Mouse (Mus musculus) spleen, adult 2 months (tissue): ENCODE data around the gene Haao. TPM values are rescaled to one million over a fixed set of nuclear protein-coding genes. Genes with fewer than 3 reads are reported as not detected.

Experiments
- DNase-seq, 2 experiments: peaks; one replicate each; pipeline versions ENCODE4 v3.0.0 to v3.0.0-alpha.2; 2012 to 2021; ENCODE audit warnings: low spot score in 2 of 2, low read depth in 1 of 2
- H3K27ac ChIP-seq: fragments of 200-500 bp; 2 replicates; pipeline ENCODE4 v1.5.1; 2012; ENCODE audit warnings: low read length, inconsistent platforms; ENCODE audit not compliant: insufficient read depth
- H3K27me3 ChIP-seq: fragments of 200-500 bp; 2 replicates; pipeline ENCODE4 v1.6.1; 2012; ENCODE audit warnings: mild to moderate bottlenecking, moderate library complexity, low read length, inconsistent platforms; ENCODE audit not compliant: control insufficient read depth, insufficient read depth
- H3K36me3 ChIP-seq: fragments of 200-500 bp; 2 replicates; pipeline ENCODE4 v1.6.1; 2012; ENCODE audit warnings: mild to moderate bottlenecking, low read length, inconsistent platforms; ENCODE audit not compliant: control insufficient read depth, insufficient read depth
- H3K4me1 ChIP-seq: fragments of 200-500 bp; 2 replicates; pipeline ENCODE4 v1.6.1; 2011; ENCODE audit warnings: inconsistent platforms; ENCODE audit not compliant: control insufficient read depth, insufficient read depth, insufficient read length
- H3K4me3 ChIP-seq: fragments of 200-500 bp; 2 replicates; pipeline ENCODE4 v1.5.1; 2011; ENCODE audit warnings: mild to moderate bottlenecking, inconsistent platforms; ENCODE audit not compliant: insufficient read depth, insufficient read length; ENCODE audit errors: extremely low read depth
- CTCF ChIP-seq: fragments of 200-500 bp; IDR thresholded peaks from 2 replicates; pipeline ENCODE4 v1.5.1; 2011; ENCODE audit warnings: mild to moderate bottlenecking, inconsistent platforms; ENCODE audit not compliant: insufficient read depth, insufficient read length, insufficient replicate concordance; ENCODE audit errors: extremely low read depth
- POLR2A ChIP-seq: fragments of 200-500 bp; IDR thresholded peaks from 2 replicates; pipeline ENCODE4 v1.6.1; 2011; ENCODE audit warnings: low read depth, low read length, inconsistent platforms
- WGBS: fragments of 180-500 bp; shearing (Covaris S2); methylation state at CpG from one replicate; pipeline ENCODE4 v1.1.7; 2018; 5-methylcytosine and 5-hydroxymethylcytosine counted together
- polyA plus RNA-seq: library from polyadenylated mRNA; depleted of rRNA; stranded (reverse); fragments of >200 nt; gene quantifications from 2 replicates; pipeline ENCODE4 v1.2.3, GENCODE M21; 2012

The Haao gene
- polyA plus RNA-seq, 1 experiment = 98.5 TPM

- no peaks in the 10 kb centered on the region for H3K27me3 ChIP-seq
- H3K27ac ChIP-seq = no peak overlapping the region
- no peak for TF ChIP-seq POLR2A
- TF ChIP-seq CTCF = no peak
- peaks cover 10% of the 10 kb centered on the region; the same call in 1 of the 2 replicates for H3K4me1 ChIP-seq
- no peak for DNase-seq
- 87% methylated on average over 9 of the region's 9 CpGs for WGBS
- H3K4me3 ChIP-seq = no peak overlapping the region
- peaks cover 19% of the 10 kb centered on the region for H3K36me3 ChIP-seq
Observed at GRCm38 (mm10) chr17:83839132-83839531, 8.6 kb downstream of the Haao start.

DNA sequence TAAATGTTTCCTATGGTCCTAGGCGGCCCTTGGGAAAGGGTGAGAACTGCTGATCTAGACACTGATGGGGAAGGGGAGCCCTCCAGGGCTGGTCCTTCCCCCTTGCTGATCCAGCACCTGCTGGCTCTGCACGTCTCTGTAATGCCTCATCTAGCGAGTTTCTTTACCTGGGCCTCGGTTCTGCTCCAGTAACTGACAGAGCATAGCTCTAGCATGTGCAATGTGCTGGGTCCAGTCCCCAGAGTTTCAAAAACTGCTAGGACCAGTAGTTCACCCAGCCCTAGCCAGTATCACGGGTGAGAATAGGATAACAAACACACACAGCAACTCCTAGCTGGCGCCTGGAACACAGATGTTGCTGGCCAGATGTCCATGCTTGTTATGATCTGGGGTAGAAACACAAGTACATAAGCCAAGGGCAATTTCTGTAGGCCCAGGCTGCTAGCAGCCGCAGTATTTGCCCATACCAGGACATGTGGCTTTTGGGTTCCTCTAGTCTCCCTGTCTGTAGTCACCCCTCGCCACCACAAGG lies 10.0 kb downstream of the Haao start:
- Histone ChIP-seq H3K36me3 (peaks cover 17% of the 10 kb centered on the region), H3K27me3 (no peaks in the 10 kb centered on the region), H3K27ac (no peak overlapping the region), H3K4me3 (no peak overlapping the region), H3K4me1 (peaks cover 17% of the 10 kb centered on the region; the same call in 1 of the 2 replicates)
- WGBS = 77% methylated on average over 8 of the region's 8 CpGs
- TF ChIP-seq CTCF = no peak
- no peak for TF ChIP-seq POLR2A
- DNase-seq = no peak

DNA sequence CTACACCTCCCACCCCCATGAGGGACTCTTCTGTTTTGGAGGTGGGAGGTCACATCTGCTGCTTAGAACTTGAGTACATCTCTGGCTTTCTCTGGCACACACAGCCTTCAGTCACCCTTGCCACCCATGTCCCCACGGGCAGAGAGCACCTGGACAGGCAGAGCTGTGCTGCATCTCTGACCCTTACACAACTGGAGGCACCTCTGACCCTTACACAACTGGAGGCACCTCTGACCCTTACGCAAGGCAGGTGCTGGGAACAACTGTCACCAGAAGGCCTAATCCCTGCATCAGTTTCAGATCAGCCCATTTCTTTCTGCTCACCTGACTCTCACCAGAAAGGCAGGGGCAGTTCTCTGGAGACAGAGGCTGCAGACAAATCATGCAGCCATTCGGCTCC lies 11.7 kb downstream of the Haao start:
- H3K27ac ChIP-seq = no peak overlapping the region
- 87% methylated on average over 3 of the region's 3 CpGs for WGBS
- TF ChIP-seq POLR2A (no peak), CTCF (no peak)
- H3K36me3 ChIP-seq = peaks cover 14% of the 10 kb centered on the region
- H3K4me1 ChIP-seq = peaks cover 34% of the 10 kb centered on the region; the same call in 1 of the 2 replicates
- no peaks in the 10 kb centered on the region for H3K27me3 ChIP-seq
- DNase-seq = no peak
- H3K4me3 ChIP-seq = no peak overlapping the region

DNA sequence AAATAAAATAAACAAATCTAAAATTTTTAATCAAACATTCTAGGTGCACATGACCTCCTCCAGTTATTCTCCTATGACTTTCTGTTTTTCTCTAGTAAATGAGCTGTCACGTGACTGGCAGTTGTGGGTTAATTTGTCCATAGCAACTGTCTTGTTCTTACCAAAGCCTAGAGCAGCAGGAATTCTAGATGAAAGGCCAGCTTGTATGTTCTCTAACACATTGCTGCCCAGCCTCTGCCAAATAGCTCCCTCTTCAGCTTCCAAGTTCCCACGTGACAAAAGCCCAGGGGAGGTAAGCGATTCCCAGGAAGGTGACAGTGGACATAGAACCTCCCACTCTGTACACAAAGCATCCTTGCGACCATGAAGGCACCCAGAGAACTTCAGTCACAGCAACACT lies 13.6 kb downstream of the Haao start:
- no peak for TF ChIP-seq CTCF
- no peak for TF ChIP-seq POLR2A
- peaks cover 14% of the 10 kb centered on the region for H3K36me3 ChIP-seq
- H3K4me3 ChIP-seq = no peak overlapping the region
- H3K4me1 ChIP-seq = peaks cover 50% of the 10 kb centered on the region; the same call in 1 of the 2 replicates
- H3K27ac ChIP-seq = no peak overlapping the region; the same call in 1 of the 2 replicates
- DNase-seq = no peak
- no peaks in the 10 kb centered on the region for H3K27me3 ChIP-seq
- 87% methylated on average over 4 of the region's 4 CpGs for WGBS

- WGBS = 67% methylated on average over 4 of the region's 4 CpGs
- peak; percentile 44 to 56 for DNase-seq
- no peak for TF ChIP-seq POLR2A
- no peak for TF ChIP-seq CTCF
- Histone ChIP-seq H3K27me3 (no peaks in the 10 kb centered on the region), H3K36me3 (peaks cover 8% of the 10 kb centered on the region), H3K4me1 (peaks cover 62% of the 10 kb centered on the region; the same call in 1 of the 2 replicates), H3K4me3 (no peak overlapping the region), H3K27ac (peak overlapping the region; percentile 79)
Observed at GRCm38 (mm10) chr17:83830616-83831292, 17.0 kb downstream of the Haao start.

- H3K27ac ChIP-seq = peak overlapping the region; percentile 79
- no peak for TF ChIP-seq CTCF
- no peak for TF ChIP-seq POLR2A
- no peak for DNase-seq
- no peaks in the 10 kb centered on the region; the same call in 1 of the 2 replicates for H3K36me3 ChIP-seq
- no peak overlapping the region for H3K4me3 ChIP-seq
- WGBS = 40% methylated on average over 3 of the region's 3 CpGs
- H3K27me3 ChIP-seq = no peaks in the 10 kb centered on the region
- peaks cover 58% of the 10 kb centered on the region; the same call in 1 of the 2 replicates for H3K4me1 ChIP-seq
Observed at GRCm38 (mm10) chr17:83829356-83829755, 18.4 kb downstream of the Haao start.

DNA sequence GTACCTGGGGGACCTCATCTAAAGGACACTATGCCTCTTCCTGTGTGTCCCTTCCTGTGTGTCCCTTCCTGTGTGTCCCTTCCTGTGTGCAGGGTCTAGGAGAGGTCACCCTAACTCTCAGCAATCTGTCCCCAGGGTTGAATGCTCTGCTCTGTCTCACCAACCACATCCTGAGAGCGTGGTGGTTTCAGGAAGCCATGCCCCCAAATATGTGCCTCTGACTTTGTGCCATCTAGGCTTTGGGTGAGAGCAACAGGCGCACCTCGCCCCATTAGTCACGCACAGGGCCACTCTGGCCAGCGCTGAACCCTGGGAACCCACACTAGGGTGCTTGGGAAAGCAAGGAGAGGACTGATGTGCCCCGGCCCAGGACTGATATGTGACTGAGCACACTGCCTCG lies 23.9 kb downstream of the Haao start:
- H3K36me3 ChIP-seq = no peaks in the 10 kb centered on the region
- peak overlapping the region; percentile 46 for H3K27ac ChIP-seq
- no peak overlapping the region for H3K4me3 ChIP-seq
- no peak for TF ChIP-seq CTCF
- WGBS = 11% methylated on average over 7 of the region's 7 CpGs
- no peaks in the 10 kb centered on the region for H3K27me3 ChIP-seq
- peaks cover 26% of the 10 kb centered on the region; the same call in 1 of the 2 replicates for H3K4me1 ChIP-seq
- peak in 1 of 2 experiments; percentile 46 for DNase-seq
